Mouse (Mus musculus) brain, adult 2 months (tissue): ENCODE results near the gene Msgn1.
A peak's percentile ranks its signal among the peaks of the same experiment; 100 is the strongest.

Experiments
- DNase-seq: peaks from one replicate; pipeline ENCODE4 v3.0.0; 2011; ENCODE audit warnings: low read depth, low spot score

Msgn1 gene

GRCm38 (mm10) chr12:11200711-11201110 is 8.1 kb downstream of the Msgn1 start:
- no peak for DNase-seq

DNA sequence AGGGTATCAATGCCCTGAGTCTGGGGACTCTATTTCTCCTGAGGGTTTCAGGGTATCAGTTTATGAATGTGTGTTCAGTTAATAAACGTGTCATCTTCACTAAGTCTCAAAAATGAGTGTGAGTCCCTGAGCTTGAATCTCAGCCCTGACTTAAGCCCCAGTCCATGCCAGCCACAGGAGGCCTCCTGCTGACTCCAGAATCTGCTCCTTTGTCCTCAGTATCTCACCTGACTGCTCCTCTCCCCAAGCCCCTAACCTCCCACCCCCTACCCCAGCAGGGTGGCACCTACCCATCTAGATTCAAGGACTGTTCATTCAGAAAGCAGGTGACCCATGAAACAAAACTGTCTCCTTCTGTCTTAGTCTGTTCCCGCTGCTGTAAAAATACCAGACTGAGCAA is 10.2 kb downstream of the Msgn1 start:
- DNase-seq: no peak

DNA sequence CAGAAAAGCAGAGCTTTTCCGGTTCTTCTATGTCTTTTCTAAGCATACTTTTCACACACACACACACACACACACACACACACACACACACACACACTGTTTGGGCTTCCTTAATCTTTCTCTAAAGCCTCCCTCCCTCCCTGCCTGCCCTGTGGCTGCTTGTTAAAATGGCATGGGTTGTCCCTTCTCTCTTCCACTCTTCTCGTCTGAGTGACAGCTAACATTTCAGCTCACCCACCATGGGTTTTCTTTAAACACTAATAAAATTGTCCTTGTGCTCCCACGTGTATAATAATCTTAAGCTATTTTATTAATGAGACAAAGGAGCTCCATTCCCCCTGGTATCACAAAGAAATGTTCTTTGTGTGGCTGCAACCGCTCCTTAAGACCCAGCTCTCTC is 10.7 kb downstream of the Msgn1 start:
- DNase-seq: no peak

- no peak for DNase-seq
Observed at GRCm38 (mm10) chr12:11196830-11197229, 11.9 kb downstream of the Msgn1 start.

DNA sequence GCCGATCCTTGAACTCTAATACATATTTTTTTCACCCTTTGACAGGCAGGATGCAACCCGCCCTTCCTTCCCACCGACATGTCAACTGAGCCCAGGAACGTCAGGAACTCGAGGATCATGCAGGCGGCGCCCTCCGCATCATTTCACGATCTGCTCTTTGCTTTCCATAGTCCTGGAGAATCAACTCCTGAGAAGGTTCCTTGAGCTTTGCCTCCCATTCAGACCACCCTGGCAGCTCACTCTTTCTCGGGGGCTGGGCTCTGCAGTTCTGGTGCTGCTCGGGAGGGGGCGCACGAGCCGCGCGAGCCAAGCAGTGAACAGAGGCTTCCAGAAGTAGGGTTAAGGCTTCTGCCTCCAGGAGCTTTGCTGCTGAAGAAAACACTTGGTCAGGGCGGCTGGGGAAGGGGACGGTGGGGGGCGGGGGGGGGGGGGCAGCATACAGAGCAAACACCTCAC is 12.6 kb downstream of the Msgn1 start:
- DNase-seq: peak; percentile 33

GRCm38 (mm10) chr12:11195031-11195430 is 13.7 kb downstream of the Msgn1 start:
- no peak for DNase-seq

- peak; percentile 90 for DNase-seq
Observed at GRCm38 (mm10) chr12:11178486-11179154, 30.2 kb downstream of the Msgn1 start.

GRCm38 (mm10) chr12:11177408-11178394 is 31.1 kb downstream of the Msgn1 start:
- DNase-seq: no peak

- DNase-seq: no peak
Observed at GRCm38 (mm10) chr12:11158670-11159069, 50.1 kb downstream of the Msgn1 start.
